Mouse (Mus musculus): ENCODE results near the gene Ercc1. TPM values are rescaled to one million over a fixed set of nuclear protein-coding genes. Genes with fewer than 3 reads are reported as not detected.
A peak's percentile ranks its signal among the peaks of the same experiment; 100 is the strongest.

Ercc1 gene
- total RNA-seq, 2 experiments from 2014 or later: 23.8 to 51.5 TPM

GRCm38 (mm10) chr7:19308454-19309277 lies 35.9 kb upstream of the Ercc1 start:
- peak; percentile 80 for ATAC-seq (replicated peaks; ENCODE audit: low FRiP score, low TSS enrichment, poor library complexity, severe bottlenecking)

- ATAC-seq (replicated peaks; ENCODE audit: low FRiP score, low TSS enrichment, poor library complexity, severe bottlenecking): no peak
Measured at GRCm38 (mm10) chr7:19309278-19309883, 35.2 kb upstream of the Ercc1 start.

- peak; percentile 63 for ATAC-seq (replicated peaks; ENCODE audit: low FRiP score, low TSS enrichment, poor library complexity, severe bottlenecking)
Measured at GRCm38 (mm10) chr7:19309884-19310641, 34.5 kb upstream of the Ercc1 start, which contains the start of gene Fosb. Fosb (minus strand) TSS chr7:19310051.

GRCm38 (mm10) chr7:19311991-19312390 lies 32.6 kb upstream of the Ercc1 start:
- ATAC-seq (replicated peaks; ENCODE audit: low FRiP score, low TSS enrichment, poor library complexity, severe bottlenecking): no peak

GRCm38 (mm10) chr7:19314033-19314432 lies 30.5 kb upstream of the Ercc1 start:
- no peak for ATAC-seq (replicated peaks; ENCODE audit: low FRiP score, low TSS enrichment, poor library complexity, severe bottlenecking)

- no peak for ATAC-seq (replicated peaks; ENCODE audit: low FRiP score, low TSS enrichment, poor library complexity, severe bottlenecking)
Measured at GRCm38 (mm10) chr7:19316451-19317161, 28.0 kb upstream of the Ercc1 start.

- ATAC-seq (replicated peaks; ENCODE audit: low FRiP score, low TSS enrichment, poor library complexity, severe bottlenecking): no peak
Measured at GRCm38 (mm10) chr7:19318201-19318600, 26.4 kb upstream of the Ercc1 start.

GRCm38 (mm10) chr7:19318676-19319075 lies 25.9 kb upstream of the Ercc1 start:
- no peak for ATAC-seq (replicated peaks; ENCODE audit: low FRiP score, low TSS enrichment, poor library complexity, severe bottlenecking)

- peak; percentile 6; the same call in 1 of the 2 replicates for ATAC-seq (replicated peaks; ENCODE audit: low FRiP score, low TSS enrichment, poor library complexity, severe bottlenecking)
Measured at GRCm38 (mm10) chr7:19319458-19319857, 25.1 kb upstream of the Ercc1 start.

GRCm38 (mm10) chr7:19319906-19320305 lies 24.7 kb upstream of the Ercc1 start:
- ATAC-seq (replicated peaks; ENCODE audit: low FRiP score, low TSS enrichment, poor library complexity, severe bottlenecking): peak; percentile 94

GRCm38 (mm10) chr7:19320637-19321036 lies 23.9 kb upstream of the Ercc1 start:
- no peak for ATAC-seq (replicated peaks; ENCODE audit: low FRiP score, low TSS enrichment, poor library complexity, severe bottlenecking)

GRCm38 (mm10) chr7:19321464-19321863 lies 23.1 kb upstream of the Ercc1 start:
- no peak for ATAC-seq (replicated peaks; ENCODE audit: low FRiP score, low TSS enrichment, poor library complexity, severe bottlenecking)

- ATAC-seq (replicated peaks; ENCODE audit: low FRiP score, low TSS enrichment, poor library complexity, severe bottlenecking): no peak
Measured at GRCm38 (mm10) chr7:19322489-19322888, 22.1 kb upstream of the Ercc1 start.

GRCm38 (mm10) chr7:19324221-19324620 lies 20.4 kb upstream of the Ercc1 start:
- ATAC-seq (replicated peaks; ENCODE audit: low FRiP score, low TSS enrichment, poor library complexity, severe bottlenecking): no peak

- ATAC-seq (replicated peaks; ENCODE audit: low FRiP score, low TSS enrichment, poor library complexity, severe bottlenecking): peak; percentile 22
Measured at GRCm38 (mm10) chr7:19325262-19326199, 19.0 kb upstream of the Ercc1 start.

- peak; percentile 56 for ATAC-seq (replicated peaks; ENCODE audit: low FRiP score, low TSS enrichment, poor library complexity, severe bottlenecking)
Measured at GRCm38 (mm10) chr7:19326359-19326758, 18.2 kb upstream of the Ercc1 start.

GRCm38 (mm10) chr7:19327128-19327527 lies 17.4 kb upstream of the Ercc1 start:
- peak; percentile 71 for ATAC-seq (replicated peaks; ENCODE audit: low FRiP score, low TSS enrichment, poor library complexity, severe bottlenecking)

- no peak for ATAC-seq (replicated peaks; ENCODE audit: low FRiP score, low TSS enrichment, poor library complexity, severe bottlenecking)
Measured at GRCm38 (mm10) chr7:19327782-19328181, 16.8 kb upstream of the Ercc1 start.
